In genomic region chr2:58031431-58031830, GRCm38 (mm10) we compare ENCODE assay signal across 20 mouse cellular contexts. TPM values are rescaled to one million over a fixed set of nuclear protein-coding genes. Genes with fewer than 3 reads are reported as not detected.
"Had no signal": no experiment of that assay in that cellular context is flagged by ENCODE, and none has a peak within 500 bp of the region (broad histone marks: within the 10 kb centered on the region; RNA-seq: fewer than 3 reads in every experiment).

No protein-coding gene starts in this region.

- H3K4me2 ChIP-seq: limb, embryonic 12.5 days; liver, embryonic 13.5 days; lung, embryonic 15.5 days; midbrain, embryonic 11.5 days; midbrain, embryonic 15.5 days; neural tube, embryonic 13.5 days; stomach, embryonic 15.5 days had no signal

- ATAC-seq: liver, postnatal 0 days; midbrain, embryonic 15.5 days had no signal

- DNase-seq: kidney, adult 9 months; kidney, postnatal 36 days; liver; liver, embryonic 13.5 days; liver, postnatal 0 days; lung, postnatal 14 days; right cerebral cortex, postnatal 14 days; thymus, postnatal 4 days had no signal

- H3K9me3 ChIP-seq: limb, embryonic 12.5 days; liver, embryonic 13.5 days; lung, embryonic 15.5 days; megakaryocyte, embryonic 14.5 days; midbrain, embryonic 15.5 days; neural tube, embryonic 13.5 days; stomach, embryonic 15.5 days had no signal

- H3K36me3 ChIP-seq: limb, embryonic 12.5 days; liver, embryonic 13.5 days; lung, embryonic 15.5 days; midbrain, embryonic 15.5 days; neural tube, embryonic 13.5 days; stomach, embryonic 15.5 days had no signal

- H3K27me3 ChIP-seq: limb, embryonic 12.5 days; liver, embryonic 13.5 days; lung, embryonic 15.5 days; megakaryocyte, embryonic 14.5 days; midbrain, embryonic 15.5 days; neural tube, embryonic 13.5 days; stomach, embryonic 15.5 days had no signal

- H3K9ac ChIP-seq: limb, embryonic 12.5 days; liver, embryonic 13.5 days; liver, postnatal 0 days; lung, embryonic 15.5 days; midbrain, embryonic 15.5 days; neural tube, embryonic 13.5 days; stomach, embryonic 15.5 days had no signal

- H3K4me3 ChIP-seq: limb, embryonic 12.5 days; liver, embryonic 13.5 days; lung, embryonic 15.5 days; megakaryocyte, embryonic 14.5 days; midbrain, embryonic 15.5 days; neural tube, embryonic 13.5 days; stomach, embryonic 15.5 days had no signal

- H3K4me1 ChIP-seq: limb, embryonic 12.5 days; lung, embryonic 15.5 days; midbrain, embryonic 15.5 days; neural tube, embryonic 13.5 days; stomach, embryonic 15.5 days had no signal

- H3K27ac ChIP-seq: kidney, postnatal 0 days; limb, embryonic 12.5 days; liver, embryonic 13.5 days; lung, embryonic 15.5 days; macrophage; midbrain, embryonic 15.5 days; neural tube, embryonic 13.5 days; stomach, embryonic 15.5 days had no signal

RNA-seq across cellular contexts. Expression of gene Ermn, which starts 21.2 kb away (rescaled TPM):
- polyA plus RNA-seq: kidney, postnatal 0 days; liver, embryonic 13.5 days; liver, postnatal 0 days; lung, embryonic 15.5 days; macrophage; spleen, adult 2 months; stomach, embryonic 15.5 days; testis, adult 2 months had no signal

RNA-seq across cellular contexts. Expression of gene Galnt5, which starts 33.7 kb away (rescaled TPM):
- total RNA-seq: left cerebral cortex, postnatal 36 days had no signal
- polyA plus RNA-seq: liver, postnatal 0 days; macrophage; testis, adult 2 months had no signal
